Mouse (Mus musculus) heart, embryonic 14.5 days (tissue): ENCODE data around the gene Krt88. TPM values are rescaled to one million over a fixed set of nuclear protein-coding genes. Genes with fewer than 3 reads are reported as not detected.
A peak's percentile ranks its signal among the peaks of the same experiment; 100 is the strongest.

ENCODE experiments used
- ATAC-seq: fragments of 200-750 bp; cut with Nextera tagmentation; 2 replicates; pipeline ENCODE4 v1.8.0; 2017; ENCODE audit warnings: low read depth, moderate TSS enrichment; ENCODE audit not compliant: insufficient number of reproducible peaks, insufficient read depth, low FRiP score
- H3K27ac ChIP-seq, 2 experiments: fragments of 200-500 bp in 1 of 2; fragments of 300-500 bp in 1 of 2; sonication (generic) in 1 of 2; replicated peaks in 1 of 2; 2 replicates each; pipeline ENCODE4 v1.5.1; 2012 to 2014; ENCODE audit warnings: low read depth in 2 of 2, low read length in 2 of 2, control low read depth in 1 of 2, mild to moderate bottlenecking in 1 of 2, mixed read lengths in 1 of 2; ENCODE audit not compliant: control insufficient read depth in 1 of 2, insufficient read depth in 1 of 2
- H3K27me3 ChIP-seq: fragments of 300-500 bp; sonication (generic); 2 replicates; pipeline ENCODE4 v1.6.1; 2014; ENCODE audit warnings: mild to moderate bottlenecking, low read length, control low read depth; ENCODE audit not compliant: control insufficient read depth, insufficient read depth
- H3K36me3 ChIP-seq: fragments of 300-500 bp; sonication (generic); 2 replicates; pipeline ENCODE4 v1.6.1; 2014; ENCODE audit warnings: mild to moderate bottlenecking, control low read depth, low read length, mixed read lengths; ENCODE audit not compliant: control insufficient read depth, insufficient read depth
- H3K4me1 ChIP-seq, 2 experiments: fragments of 200-500 bp in 1 of 2; fragments of 300-500 bp in 1 of 2; sonication (generic) in 1 of 2; 2 replicates each; pipeline ENCODE4 v1.6.1; 2012 to 2014; ENCODE audit warnings: low read length in 2 of 2, control low read depth in 1 of 2, mixed read lengths in 1 of 2; ENCODE audit not compliant: control insufficient read depth in 2 of 2, insufficient read depth in 2 of 2
- H3K4me2 ChIP-seq: fragments of 300-500 bp; sonication (generic); 2 replicates; pipeline ENCODE4 v1.6.1; 2014; ENCODE audit warnings: mild to moderate bottlenecking, low read length
- H3K4me3 ChIP-seq, 2 experiments: fragments of 200-500 bp in 1 of 2; fragments of 300-500 bp in 1 of 2; sonication (generic) in 1 of 2; 2 replicates each; pipeline ENCODE4 v1.5.1; 2012 to 2014; ENCODE audit warnings: low read length in 2 of 2, mild to moderate bottlenecking in 2 of 2, control low read depth in 1 of 2, low read depth in 1 of 2, moderate library complexity in 1 of 2; ENCODE audit not compliant: control insufficient read depth in 1 of 2, insufficient read depth in 1 of 2
- H3K9ac ChIP-seq: fragments of 300-500 bp; sonication (generic); 2 replicates; pipeline ENCODE4 v1.6.1; 2014; ENCODE audit warnings: mild to moderate bottlenecking, low read length
- H3K9me3 ChIP-seq: fragments of 300-500 bp; sonication (generic); 2 replicates; pipeline ENCODE4 v1.6.1; 2016; ENCODE audit warnings: low read length, control low read depth; ENCODE audit not compliant: control insufficient read depth
- WGBS: fragments of 180-500 bp; shearing (Covaris S2); extraction: QIAGEN DNeasy Blood & Tissue Kit; methylation state at CpG from one replicate; pipeline ENCODE4 v1.1.7; 2014; 5-methylcytosine and 5-hydroxymethylcytosine counted together
- polyA plus RNA-seq: library from polyadenylated mRNA; unstranded; fragments of >200 nt; fragmentation: Nextera tagmentation; extraction: Ambion mirVana; gene quantifications from 2 replicates; pipeline ENCODE4 v1.2.1, GENCODE M21; 2014

Krt88 gene
- polyA plus RNA-seq, 1 experiment from 2014 or later = not detected

DNA sequence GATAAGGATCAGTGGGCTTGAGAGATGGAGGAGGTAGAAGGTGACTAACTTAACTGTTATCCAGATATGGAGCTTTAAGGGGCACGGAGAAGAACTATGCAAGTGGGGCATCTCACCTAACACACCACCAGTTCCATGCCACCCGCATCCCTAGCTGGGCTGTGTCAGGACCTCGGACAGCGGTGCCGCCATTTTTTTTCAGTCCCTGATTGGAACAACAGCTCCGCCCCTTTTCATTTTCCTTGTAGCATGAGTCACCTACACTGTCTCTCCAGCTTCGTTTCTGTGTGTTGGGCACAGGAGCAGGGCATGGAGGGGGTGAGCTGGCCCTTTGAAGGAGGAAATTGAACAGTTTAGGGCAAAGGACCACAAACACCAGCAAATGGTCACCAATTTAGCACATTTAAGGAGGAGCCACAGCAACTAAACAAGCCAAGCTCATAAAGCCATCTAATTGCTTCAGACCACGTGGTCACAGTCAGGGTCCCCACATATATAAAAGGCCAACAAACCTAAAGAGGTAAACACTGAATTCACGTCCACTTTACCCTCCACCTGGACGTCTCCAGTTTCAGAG is 25.5 kb downstream of the Krt88 start, which contains the start of gene Krt86:
Krt86 (plus strand) TSS at position 527 of the 577 bp plus-strand sequence.
- H3K9ac ChIP-seq = no peak within 1 kb of the TSS
- no peak for ATAC-seq
- H3K4me2 ChIP-seq = no peak within 1 kb of the TSS
- H3K27ac ChIP-seq = no peak within 1 kb of the TSS
- H3K4me1 ChIP-seq = no peaks in the 10 kb centered on the region
- peaks cover 6% of the 10 kb centered on the region for H3K27me3 ChIP-seq
- no peaks in the 10 kb centered on the region for H3K9me3 ChIP-seq
- 21% methylated on average over 10 of the region's 10 CpGs for WGBS
- no peak within 1 kb of the TSS for H3K4me3 ChIP-seq
- no peaks in the 10 kb centered on the region for H3K36me3 ChIP-seq

GRCm38 (mm10) chr15:101479007-101479665 is 31.6 kb downstream of the Krt88 start:
- H3K9ac ChIP-seq = no peak overlapping the region; the same call in 1 of the 2 replicates
- no peak for ATAC-seq
- WGBS = 9% methylated on average over 31 of the region's 31 CpGs
- H3K36me3 ChIP-seq = no peaks in the 10 kb centered on the region
- no peak overlapping the region for H3K27ac ChIP-seq
- H3K4me1 ChIP-seq = peaks cover 7 to 9% of the 10 kb centered on the region in 2 experiments; a peak in 2 of 4 replicates
- H3K27me3 ChIP-seq = peaks cover 26% of the 10 kb centered on the region
- no peaks in the 10 kb centered on the region for H3K9me3 ChIP-seq
- peak overlapping the region; percentile 3 to 26; a peak in 3 of 4 replicates for H3K4me3 ChIP-seq
- H3K4me2 ChIP-seq = peak overlapping the region; percentile 62

GRCm38 (mm10) chr15:101479666-101480060 is 32.1 kb downstream of the Krt88 start:
- no peak overlapping the region for H3K27ac ChIP-seq
- peak overlapping the region in 1 of 2 experiments; percentile 26; a peak in 2 of 4 replicates for H3K4me3 ChIP-seq
- ATAC-seq = no peak
- H3K9me3 ChIP-seq = no peaks in the 10 kb centered on the region
- no peaks in the 10 kb centered on the region for H3K36me3 ChIP-seq
- peaks cover 7 to 9% of the 10 kb centered on the region in 2 experiments; a peak in 2 of 4 replicates for H3K4me1 ChIP-seq
- peaks cover 26% of the 10 kb centered on the region for H3K27me3 ChIP-seq
- H3K4me2 ChIP-seq = peak overlapping the region; percentile 62
- WGBS = 34% methylated on average over 11 of the region's 11 CpGs
- no peak overlapping the region for H3K9ac ChIP-seq

GRCm38 (mm10) chr15:101482056-101482455 is 34.5 kb downstream of the Krt88 start:
- H3K4me2 ChIP-seq = no peak overlapping the region
- peaks cover 9% of the 10 kb centered on the region in 2 experiments; a peak in 2 of 4 replicates for H3K4me1 ChIP-seq
- H3K27ac ChIP-seq = no peak overlapping the region
- WGBS = 34% methylated on average over 4 of the region's 4 CpGs
- no peak for ATAC-seq
- peaks cover 26% of the 10 kb centered on the region for H3K27me3 ChIP-seq
- H3K9me3 ChIP-seq = no peaks in the 10 kb centered on the region
- no peaks in the 10 kb centered on the region for H3K36me3 ChIP-seq
- H3K4me3 ChIP-seq = no peak overlapping the region
- H3K9ac ChIP-seq = no peak overlapping the region

DNA sequence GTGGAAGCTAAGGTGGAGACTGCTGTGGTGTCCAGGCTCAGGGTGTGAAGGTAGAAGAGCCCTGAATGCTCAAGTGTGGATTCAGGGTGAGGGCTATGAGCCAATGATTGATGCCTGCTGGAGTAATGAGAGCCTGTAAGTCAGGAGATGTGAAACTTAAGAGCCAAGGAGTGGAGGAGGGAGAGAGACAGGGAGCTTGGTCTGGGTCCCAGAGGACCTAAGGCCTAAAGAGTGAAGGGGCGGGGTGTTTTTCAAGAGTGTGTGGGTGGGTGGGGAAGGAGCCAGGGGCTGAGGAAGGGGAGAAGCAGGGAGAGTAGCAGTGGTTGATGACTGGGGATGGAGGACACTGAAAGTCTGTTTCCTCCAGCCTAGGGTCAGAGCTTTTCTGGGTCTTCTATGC is 36.1 kb downstream of the Krt88 start:
- peaks cover 9% of the 10 kb centered on the region in 2 experiments; a peak in 2 of 4 replicates for H3K4me1 ChIP-seq
- no peak overlapping the region for H3K9ac ChIP-seq
- no peaks in the 10 kb centered on the region for H3K9me3 ChIP-seq
- peaks cover 16% of the 10 kb centered on the region for H3K27me3 ChIP-seq
- H3K27ac ChIP-seq = no peak overlapping the region
- no peak for ATAC-seq
- H3K4me2 ChIP-seq = no peak overlapping the region
- 45% methylated on average over 1 of the region's 1 CpGs for WGBS
- no peaks in the 10 kb centered on the region for H3K36me3 ChIP-seq
- no peak overlapping the region for H3K4me3 ChIP-seq

DNA sequence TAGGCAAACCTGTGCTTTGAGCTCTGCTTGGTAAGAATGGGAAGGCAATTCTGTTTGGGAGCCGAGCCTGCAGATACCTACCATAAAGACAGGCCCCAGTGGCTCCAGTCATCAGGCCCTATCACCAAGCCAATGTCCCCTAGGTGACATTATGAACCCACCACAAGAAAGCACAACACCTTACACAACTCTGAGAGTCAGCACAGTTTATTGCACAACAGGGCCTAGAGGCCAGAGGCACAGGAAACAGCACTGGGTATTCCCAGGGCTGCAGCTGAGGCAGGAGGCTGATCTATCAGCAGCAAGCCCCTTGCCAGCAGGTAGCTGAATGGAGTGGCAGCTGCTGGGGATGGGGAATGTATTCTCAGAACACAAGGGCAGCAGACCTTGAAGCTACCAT is 37.4 kb downstream of the Krt88 start:
- Histone ChIP-seq H3K4me2 (no peak overlapping the region), H3K9ac (no peak overlapping the region), H3K27me3 (peaks cover 3% of the 10 kb centered on the region), H3K4me1 (0 out of 4 replicates have a peak, but pooled peaks cover 0 to 2% of the 10 kb centered on the region in 2 experiments), H3K36me3 (no peaks in the 10 kb centered on the region), H3K4me3 (no peak overlapping the region), H3K27ac (no peak overlapping the region), H3K9me3 (no peaks in the 10 kb centered on the region)
- WGBS = 78% methylated on average over 1 of the region's 1 CpGs
- ATAC-seq = no peak

GRCm38 (mm10) chr15:101485911-101486635 is 38.5 kb downstream of the Krt88 start:
- Histone ChIP-seq H3K4me3 (no peak overlapping the region), H3K36me3 (no peaks in the 10 kb centered on the region), H3K9me3 (no peaks in the 10 kb centered on the region), H3K4me1 (0 out of 4 replicates have a peak, but pooled peaks cover 0 to 2% of the 10 kb centered on the region in 2 experiments), H3K27ac (no peak overlapping the region), H3K27me3 (no peaks in the 10 kb centered on the region), H3K4me2 (no peak overlapping the region), H3K9ac (no peak overlapping the region)
- 74% methylated on average over 11 of the region's 11 CpGs for WGBS
- no peak for ATAC-seq
